In the genomic region with DNA sequence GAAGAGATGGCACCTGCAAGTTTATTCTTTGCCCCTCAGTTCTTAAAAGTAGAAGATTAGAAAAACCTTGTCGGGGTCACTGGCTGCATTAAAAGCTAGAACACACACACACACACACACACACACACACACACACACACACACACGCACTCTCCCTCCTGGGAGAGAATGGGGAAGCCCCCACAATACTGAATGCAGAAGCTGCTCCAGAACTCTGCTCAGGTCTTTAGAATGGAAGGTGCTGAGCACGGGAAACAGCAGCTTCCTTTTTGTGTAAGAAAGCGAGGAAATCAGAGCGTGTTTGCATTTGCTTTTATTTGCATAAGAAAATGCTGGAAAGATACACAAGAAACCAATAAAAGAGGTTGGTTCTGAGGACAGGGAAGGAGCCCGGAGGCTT, we compare ENCODE assay signal across 24 mouse cellular contexts. TPM values are rescaled to one million over a fixed set of nuclear protein-coding genes. Genes with fewer than 3 reads are reported as not detected.
DNase-seq lines count a peak whose midpoint lies in the region; ATAC-seq and TF ChIP-seq lines count a peak whose summit lies in the region.
"Had no signal": no experiment of that assay in that cellular context is flagged by ENCODE, and none has a peak within 500 bp of the region (broad histone marks: within the 10 kb centered on the region; RNA-seq: fewer than 3 reads in every experiment).

No protein-coding gene starts in this region.

- TF ChIP-seq POLR2A in brain, embryonic 14.5 days (IDR thresholded peaks at IDR 0.05; ENCODE audit: borderline replicate concordance, extremely low read depth, insufficient read depth, insufficient read length, poor library complexity, severe bottlenecking): no peak

- TF ChIP-seq CTCF in brain, embryonic 14.5 days (IDR thresholded peaks at IDR 0.05; ENCODE audit: borderline replicate concordance, extremely low read depth, insufficient read depth, insufficient read length): no peak

- DNase-seq in frontal cortex, postnatal 14 days (ENCODE audit: low spot score in 2 of 2): no peak
- peak; percentile 7 for DNase-seq in 416B (ENCODE audit: low read depth)
- DNase-seq in brain, embryonic 14.5 days (ENCODE audit: low read depth): peak; percentile 35
- DNase-seq in adrenal gland, adult 8-10 months: no peak
- no peak for DNase-seq in adrenal gland, postnatal 25 days
- DNase-seq: adrenal gland, adult 2 months; cerebellum, adult 18-20 months; cerebellum, postnatal 25 days; forebrain, postnatal 0 days; gastrocnemius, adult 2 months; heart, postnatal 14 days; lung, postnatal 10 days; thymus, postnatal 36 days had no signal

- H3K36me3 ChIP-seq in hindbrain, embryonic 16.5 days (ENCODE audit: control insufficient read depth, insufficient read depth, low read length): no peaks in the 10 kb centered on the region
- H3K36me3 ChIP-seq: embryonic facial prominence, embryonic 15.5 days; heart, embryonic 12.5 days; kidney, embryonic 15.5 days; limb, embryonic 12.5 days; neural tube, embryonic 12.5 days had no signal

- H3K4me3 ChIP-seq in hindbrain, embryonic 16.5 days (ENCODE audit: low read length): no peak overlapping the region
- H3K4me3 ChIP-seq: embryonic facial prominence, embryonic 15.5 days; gastrocnemius, adult 2 months; heart, embryonic 12.5 days; kidney, embryonic 15.5 days; limb, embryonic 12.5 days; megakaryocyte, embryonic 14.5 days; neural tube, embryonic 12.5 days had no signal

- H3K4me1 ChIP-seq in hindbrain, embryonic 16.5 days (ENCODE audit: control insufficient read depth, insufficient read depth, low read depth, low read length): peaks cover 4% of the 10 kb centered on the region; the same call in 1 of the 2 replicates
- H3K4me1 ChIP-seq: embryonic facial prominence, embryonic 15.5 days; kidney, embryonic 15.5 days; limb, embryonic 12.5 days had no signal

- H3K9ac ChIP-seq in hindbrain, embryonic 16.5 days (ENCODE audit: low read depth, low read length): no peak overlapping the region
- H3K9ac ChIP-seq: embryonic facial prominence, embryonic 15.5 days; forebrain, postnatal 0 days; heart, embryonic 12.5 days; kidney, embryonic 15.5 days; limb, embryonic 12.5 days; neural tube, embryonic 12.5 days had no signal

- no peaks in the 10 kb centered on the region for H3K27me3 ChIP-seq in hindbrain, embryonic 16.5 days (replicated peaks; ENCODE audit: control insufficient read depth, insufficient read depth, low read length)
- H3K27me3 ChIP-seq: embryonic facial prominence, embryonic 15.5 days; heart, embryonic 12.5 days; kidney, embryonic 15.5 days; limb, embryonic 12.5 days; neural tube, embryonic 12.5 days had no signal

- no peak overlapping the region for H3K27ac ChIP-seq in hindbrain, embryonic 16.5 days (ENCODE audit: low read depth, low read length)
- H3K27ac ChIP-seq: embryonic facial prominence, embryonic 15.5 days; gastrocnemius, adult 2 months; hindbrain, postnatal 0 days; kidney, embryonic 15.5 days; limb, embryonic 12.5 days; neural tube, embryonic 12.5 days had no signal

- 0 out of 2 replicates have a peak, but pooled peaks have one; percentile 34 for ATAC-seq in frontal cortex, adult (ENCODE audit: low TSS enrichment)
- peak; percentile 68 for ATAC-seq in megakaryocyte progenitor cell, adult 5-6 weeks (replicated peaks; ENCODE audit: poor library complexity)
- no peak for ATAC-seq in hindbrain, embryonic 16.5 days
- ATAC-seq: forebrain, postnatal 0 days; hindbrain, postnatal 0 days; intestine, postnatal 0 days had no signal

- H3K9me3 ChIP-seq in hindbrain, embryonic 16.5 days (ENCODE audit: control insufficient read depth, low read length): no peaks in the 10 kb centered on the region
- H3K9me3 ChIP-seq: embryonic facial prominence, embryonic 15.5 days; kidney, embryonic 15.5 days; limb, embryonic 12.5 days; megakaryocyte, embryonic 14.5 days; neural tube, embryonic 12.5 days had no signal

- no peak overlapping the region for H3K4me2 ChIP-seq in hindbrain, embryonic 16.5 days (ENCODE audit: low read length)
- H3K4me2 ChIP-seq: embryonic facial prominence, embryonic 15.5 days; heart, embryonic 12.5 days; kidney, embryonic 15.5 days; limb, embryonic 12.5 days; neural tube, embryonic 12.5 days had no signal

- 41% methylated on average over 6 of the region's 6 CpGs for WGBS in hindbrain, embryonic 16.5 days

RNA-seq across cellular contexts. Expression of a gene that starts 45.3 kb away (rescaled TPM):
- 23.3 and 38.2 TPM in 2 replicates for polyA plus RNA-seq in brain, embryonic 14.5 days (2012; rRNA removed)
- 71.7 and 80.6 TPM in 2 replicates for total RNA-seq in megakaryocyte progenitor cell, adult 5-6 weeks (2015)
- total RNA-seq in megakaryocyte progenitor cell, adult 5-6 weeks (2017): 41.5 and 45.2 TPM in 2 replicates
- total RNA-seq in adrenal gland, adult 8-10 months (2022): 10 to 100 TPM; 58.4 to 69.2 (median 61.3) TPM
- 70.8 and 82.7 TPM in 2 replicates for total RNA-seq in adrenal gland, postnatal 25 days (2021)
- 17.7 TPM in 2 replicates for polyA plus RNA-seq in hindbrain, embryonic 16.5 days (2015; fragmentation: Nextera tagmentation; extraction: Ambion mirVana)

Comparison
In these comparisons a context has a peak if more than half of its experiments do, and no peak if none do; other contexts are left out.
1. DNase-seq: peak in 416B (single experiment) and brain, embryonic 14.5 days (single experiment); none in frontal cortex, postnatal 14 days (0 of 2), adrenal gland, adult 8-10 months (single experiment) and adrenal gland, postnatal 25 days (single experiment).